In the genomic region with DNA sequence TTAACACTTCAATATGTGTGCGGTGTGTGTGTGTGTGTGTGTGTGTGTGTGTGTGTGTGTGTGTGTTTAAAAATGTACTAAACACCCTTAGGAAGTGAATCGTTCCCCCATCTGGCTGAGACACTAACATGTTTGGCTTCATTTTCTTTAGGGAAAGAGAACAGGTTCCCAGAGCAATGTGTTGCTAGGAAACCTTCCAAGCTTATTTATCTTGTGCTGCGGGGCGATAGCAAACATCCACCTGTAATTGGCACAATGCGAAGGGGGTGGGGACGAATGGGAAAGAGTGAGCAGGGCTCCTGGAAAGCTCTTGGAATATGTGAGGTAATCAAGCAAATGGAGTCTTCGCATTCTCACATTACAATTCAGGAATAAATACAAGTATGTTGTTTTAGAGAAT, we compare ENCODE assay signal across 8 mouse cellular contexts. TPM values are rescaled to one million over a fixed set of nuclear protein-coding genes. Genes with fewer than 3 reads are reported as not detected.
DNase-seq lines count a peak whose midpoint lies in the region; ATAC-seq lines count a peak whose summit lies in the region.

No protein-coding gene starts in this region.

- 34% methylated on average over 7 of the region's 7 CpGs for WGBS in intestine, embryonic 16.5 days
- WGBS in midbrain, embryonic 14.5 days: 39% methylated on average over 7 of the region's 7 CpGs

- H3K9me3 ChIP-seq in intestine, embryonic 16.5 days (ENCODE audit: control insufficient read depth, low read length): no peaks in the 10 kb centered on the region
- H3K9me3 ChIP-seq in midbrain, embryonic 14.5 days (ENCODE audit: control insufficient read depth, low read length): no peaks in the 10 kb centered on the region

- H3K36me3 ChIP-seq in intestine, embryonic 16.5 days (ENCODE audit: control insufficient read depth, insufficient read depth, low read length): no peaks in the 10 kb centered on the region
- H3K36me3 ChIP-seq in midbrain, embryonic 14.5 days (ENCODE audit: control insufficient read depth, insufficient read depth, low read length): no peaks in the 10 kb centered on the region

- H3K27me3 ChIP-seq in intestine, embryonic 16.5 days (replicated peaks; ENCODE audit: control insufficient read depth, insufficient read depth, low read length): no peaks in the 10 kb centered on the region
- H3K27me3 ChIP-seq in midbrain, embryonic 14.5 days (ENCODE audit: control insufficient read depth, insufficient read depth, low read length): no peaks in the 10 kb centered on the region

- peak; percentile 83 for ATAC-seq in intestine, embryonic 16.5 days
- ATAC-seq in midbrain, embryonic 14.5 days (ENCODE audit: low FRiP score, low TSS enrichment): peak; percentile 68; the same call in 1 of the 2 replicates
- ATAC-seq in erythroblast, adult 5-6 weeks (replicated peaks; ENCODE audit: low FRiP score, poor library complexity, severe bottlenecking): no peak

- H3K9ac ChIP-seq in intestine, embryonic 16.5 days (ENCODE audit: low read depth, low read length): no peak overlapping the region
- H3K9ac ChIP-seq in midbrain, embryonic 14.5 days (replicated peaks; ENCODE audit: low read length): no peak overlapping the region

- H3K4me1 ChIP-seq in intestine, embryonic 16.5 days (ENCODE audit: control insufficient read depth, insufficient read depth, low read length): no peaks in the 10 kb centered on the region
- H3K4me1 ChIP-seq in midbrain, embryonic 14.5 days (ENCODE audit: control insufficient read depth, insufficient read depth, low read length): peaks cover 9% of the 10 kb centered on the region; the same call in 1 of the 2 replicates

- intact Hi-C loops in left cerebral cortex, postnatal 4 days (cut with DNase I): no loop called here
- intact Hi-C loops in left cerebral cortex, postnatal 25 days (cut with DNase I): no loop called here

- DNase-seq in left cerebral cortex, postnatal 4 days: peak; percentile 29
- DNase-seq in left cerebral cortex, postnatal 25 days (ENCODE audit: low spot score in 2 of 2): no peak
- DNase-seq in cerebellum, postnatal 25 days: peak; percentile 51 to 71
- peak; percentile 81 for DNase-seq in midbrain, embryonic 14.5 days
- no peak for DNase-seq in urinary bladder, adult 18-20 months (ENCODE audit: low spot score in 2 of 2)
- no peak for DNase-seq in T-cell, adult 2 months (ENCODE audit: low spot score)

- no peak overlapping the region for H3K4me3 ChIP-seq in intestine, embryonic 16.5 days (ENCODE audit: low read length)
- H3K4me3 ChIP-seq in midbrain, embryonic 14.5 days (replicated peaks; ENCODE audit: low read depth, low read length): no peak overlapping the region

- H3K4me2 ChIP-seq in intestine, embryonic 16.5 days (ENCODE audit: low read depth, low read length): no peak overlapping the region
- no peak overlapping the region; the same call in 1 of the 2 replicates for H3K4me2 ChIP-seq in midbrain, embryonic 14.5 days (ENCODE audit: low read length)

- no peak overlapping the region for H3K27ac ChIP-seq in intestine, embryonic 16.5 days (ENCODE audit: low read length)
- H3K27ac ChIP-seq in midbrain, embryonic 14.5 days (replicated peaks; ENCODE audit: low read depth, low read length): 0 out of 2 replicates have a peak overlapping the region, but pooled peaks have one; percentile 34

RNA-seq across cellular contexts. Expression of a gene that starts 47.2 kb away (rescaled TPM):
- total RNA-seq in left cerebral cortex, postnatal 4 days (2021): 100 to 1,000 TPM; 122 to 128 TPM
- total RNA-seq in left cerebral cortex, postnatal 25 days (2021): 10 to 100 TPM; 88.4 to 96.7 TPM
- 164 and 181 TPM in 2 replicates for polyA plus RNA-seq in intestine, embryonic 16.5 days (2015; fragmentation: Nextera tagmentation; extraction: Ambion mirVana)
- polyA plus RNA-seq in midbrain, embryonic 14.5 days (2014; fragmentation: Nextera tagmentation; extraction: Ambion mirVana): 275 and 317 TPM in 2 replicates
- total RNA-seq in erythroblast, adult 5-6 weeks (2015; ENCODE audit: low replicate concordance): 48.9 and 88.4 TPM in 2 replicates
- total RNA-seq in erythroblast, adult 5-6 weeks (2017; ENCODE audit: low replicate concordance): 38.1 and 40.6 TPM in 2 replicates

Comparison
In these comparisons a context has a peak if more than half of its experiments do, and no peak if none do; other contexts are left out.
1. DNase-seq: peak in left cerebral cortex, postnatal 4 days (single experiment), cerebellum, postnatal 25 days (2 of 2) and midbrain, embryonic 14.5 days (single experiment); none in left cerebral cortex, postnatal 25 days (0 of 2), urinary bladder, adult 18-20 months (0 of 2) and T-cell, adult 2 months (single experiment).